Mouse (Mus musculus) MEL (cell line): ENCODE results near the gene Stt3b. TPM values are rescaled to one million over a fixed set of nuclear protein-coding genes. Genes with fewer than 3 reads are reported as not detected.

ENCODE experiments used
- DNase-seq: peaks from one replicate; pipeline ENCODE4 v3.0.0; 2011; ENCODE audit warnings: low read depth, low spot score
- H3K27ac ChIP-seq: 2 replicates; pipeline ENCODE4 v1.5.1; 2012; ENCODE audit warnings: low read depth, mild to moderate bottlenecking, control low read depth, low read length, moderate library complexity; ENCODE audit not compliant: control insufficient read depth
- H3K27me3 ChIP-seq, 2 experiments: fragments of 150-350 bp in 1 of 2; sonication (generic) in 1 of 2; 2 replicates each; pipeline ENCODE4 v1.6.1; 2012; ENCODE audit warnings: low read length in 2 of 2, mild to moderate bottlenecking in 2 of 2, improper control_type of control experiment in 1 of 2, moderate library complexity in 1 of 2; ENCODE audit not compliant: insufficient read depth in 2 of 2, control insufficient read depth in 1 of 2
- H3K36me3 ChIP-seq, 2 experiments: 2 replicates each; pipeline ENCODE4 v1.6.1; 2012 to 2014; ENCODE audit warnings: low read length in 2 of 2, improper control_type of control experiment in 1 of 2, inconsistent platforms in 1 of 2, mild to moderate bottlenecking in 1 of 2; ENCODE audit not compliant: insufficient read depth in 2 of 2, control insufficient read depth in 1 of 2
- H3K4me1 ChIP-seq, 2 experiments: fragments of 150-350 bp in 1 of 2; sonication (generic) in 1 of 2; 2 replicates each; pipeline ENCODE4 v1.6.1; 2012; ENCODE audit warnings: low read length in 2 of 2, improper control_type of control experiment in 1 of 2, mild to moderate bottlenecking in 1 of 2; ENCODE audit not compliant: insufficient read depth in 2 of 2, control insufficient read depth in 1 of 2
- H3K4me3 ChIP-seq, 2 experiments: fragments of 150-350 bp in 1 of 2; sonication (generic) in 1 of 2; 2 replicates each; pipeline ENCODE4 v1.5.1; 2012; ENCODE audit warnings: low read depth in 2 of 2, low read length in 2 of 2, mild to moderate bottlenecking in 2 of 2, moderate library complexity in 2 of 2, control low read depth in 1 of 2, improper control_type of control experiment in 1 of 2; ENCODE audit not compliant: control insufficient read depth in 1 of 2, insufficient read depth in 1 of 2
- H3K79me2 ChIP-seq: 2 replicates; pipeline ENCODE4 v1.6.1; 2012; ENCODE audit warnings: mild to moderate bottlenecking, low read length, moderate library complexity; ENCODE audit not compliant: control insufficient read depth, poor library complexity, insufficient read depth
- H3K9ac ChIP-seq: 2 replicates; pipeline ENCODE4 v1.6.1; 2012; ENCODE audit warnings: low read depth, mild to moderate bottlenecking, control low read depth, low read length, moderate library complexity; ENCODE audit not compliant: control insufficient read depth, poor library complexity, severe bottlenecking
- H3K9me3 ChIP-seq: fragments of 150-350 bp; sonication (generic); replicated peaks from 2 replicates; pipeline ENCODE4 v1.6.1; 2012; ENCODE audit warnings: mild to moderate bottlenecking, low read length, improper control_type of control experiment, moderate library complexity; ENCODE audit not compliant: insufficient read depth
- CHD2 ChIP-seq: IDR thresholded peaks from 2 replicates; pipeline ENCODE4 v1.6.1; 2011; ENCODE audit warnings: low read length, improper control_type of control experiment
- CTCF ChIP-seq, 3 experiments: IDR thresholded peaks in 2 of 3; conservative IDR thresholded peaks in 1 of 3; 2 replicates each; pipeline ENCODE4 v1.5.1; 2011 to 2012; ENCODE audit warnings: low read length in 3 of 3, low read depth in 2 of 3, mild to moderate bottlenecking in 2 of 3, improper control_type of control experiment in 1 of 3, inconsistent platforms in 1 of 3, mixed read lengths in 1 of 3, moderate library complexity in 1 of 3; ENCODE audit not compliant: control insufficient read depth in 1 of 3, insufficient read depth in 1 of 3, poor library complexity in 1 of 3, severe bottlenecking in 1 of 3
- E2F4 ChIP-seq: IDR thresholded peaks from 2 replicates; pipeline ENCODE4 v1.6.1; 2011; ENCODE audit warnings: low read depth, low read length, improper control_type of control experiment, borderline replicate concordance
- EP300 ChIP-seq, 2 experiments: IDR thresholded peaks; 2 replicates each; pipeline ENCODE4 v1.6.1; 2011; ENCODE audit warnings: improper control_type of control experiment in 2 of 2, low read length in 2 of 2, low read depth in 1 of 2, mild to moderate bottlenecking in 1 of 2
- ETS1 ChIP-seq: IDR thresholded peaks from 2 replicates; pipeline ENCODE4 v1.6.1; 2012; ENCODE audit warnings: low read depth, mild to moderate bottlenecking, inconsistent platforms, low read length, improper control_type of control experiment, moderate library complexity
- GATA1 ChIP-seq: IDR thresholded peaks from 2 replicates; pipeline ENCODE4 v1.6.1; 2011; ENCODE audit warnings: low read depth, low read length, improper control_type of control experiment
- KAT2A ChIP-seq: conservative IDR thresholded peaks from 2 replicates; pipeline ENCODE4 v1.6.1; 2012; ENCODE audit warnings: low read depth, low read length, improper control_type of control experiment, inconsistent platforms
- MAZ ChIP-seq: IDR thresholded peaks from 2 replicates; pipeline ENCODE4 v1.6.1; 2012; ENCODE audit warnings: low read depth, mild to moderate bottlenecking, inconsistent platforms, low read length, improper control_type of control experiment
- MEF2A ChIP-seq: IDR thresholded peaks from 2 replicates; pipeline ENCODE4 v1.6.1; 2014; ENCODE audit warnings: low read depth, mild to moderate bottlenecking, inconsistent platforms, low read length, improper control_type of control experiment; ENCODE audit not compliant: poor library complexity, insufficient replicate concordance, severe bottlenecking; ENCODE audit errors: extremely low read depth
- MXI1 ChIP-seq: IDR thresholded peaks from 2 replicates; pipeline ENCODE4 v1.6.1; 2011; ENCODE audit warnings: mild to moderate bottlenecking, low read depth, low read length, improper control_type of control experiment
- NRF1 ChIP-seq: IDR thresholded peaks from 2 replicates; pipeline ENCODE4 v1.6.1; 2014; ENCODE audit warnings: low read depth, mild to moderate bottlenecking, inconsistent platforms, low read length, improper control_type of control experiment, moderate library complexity; ENCODE audit not compliant: poor library complexity, insufficient read depth, severe bottlenecking
- POLR2AphosphoS2 ChIP-seq: IDR thresholded peaks from 2 replicates; pipeline ENCODE4 v1.6.1; 2011; ENCODE audit warnings: low read length, improper control_type of control experiment
- POLR2AphosphoS5 ChIP-seq: IDR thresholded peaks from 2 replicates; pipeline ENCODE4 v1.6.1; 2012; ENCODE audit warnings: low read depth, borderline replicate concordance, mild to moderate bottlenecking, inconsistent platforms, low read length, moderate library complexity, mixed read lengths
- RCOR1 ChIP-seq: IDR thresholded peaks from 2 replicates; pipeline ENCODE4 v1.6.1; 2012; ENCODE audit warnings: low read depth, mild to moderate bottlenecking, inconsistent platforms, low read length, improper control_type of control experiment
- TAL1 ChIP-seq: IDR thresholded peaks from 2 replicates; pipeline ENCODE4 v1.6.1; 2012; ENCODE audit warnings: mild to moderate bottlenecking, inconsistent platforms, low read length, moderate library complexity, mixed read lengths
- TCF12 ChIP-seq: IDR thresholded peaks from 2 replicates; pipeline ENCODE4 v1.6.1; 2014; ENCODE audit warnings: low read depth, mild to moderate bottlenecking, inconsistent platforms, low read length, improper control_type of control experiment, moderate library complexity
- USF2 ChIP-seq, 2 experiments: IDR thresholded peaks; 2 replicates each; pipeline ENCODE4 v1.6.1; 2011 to 2012; ENCODE audit warnings: improper control_type of control experiment in 2 of 2, low read length in 2 of 2, borderline replicate concordance in 1 of 2, inconsistent platforms in 1 of 2, low read depth in 1 of 2, mild to moderate bottlenecking in 1 of 2; ENCODE audit not compliant: insufficient read depth in 1 of 2
- ZC3H11A ChIP-seq: IDR thresholded peaks from 2 replicates; pipeline ENCODE4 v1.6.1; 2012; ENCODE audit warnings: low read depth, mild to moderate bottlenecking, inconsistent platforms, low read length, improper control_type of control experiment
- polyA plus RNA-seq, 2 experiments: library from polyadenylated mRNA; stranded (reverse) in 1 of 2; unstranded in 1 of 2; fragments of >175 nt in 1 of 2; fragments of >200 nt in 1 of 2; gene quantifications; 2 replicates each; pipeline versions ENCODE4 v1.2.1 to v1.2.4; 2012; ENCODE audit warnings: low replicate concordance in 2 of 2, low read depth in 1 of 2; ENCODE audit not compliant: insufficient read length in 2 of 2, insufficient read depth in 1 of 2, missing spikeins in 1 of 2
- total RNA-seq: library from RNA; depleted of rRNA; stranded (reverse); fragments of 300-350 nt; gene quantifications from 2 replicates; pipeline ENCODE4 v1.2.3, GENCODE M21; 2012

The Stt3b gene
- total and polyA plus RNA-seq, 3 experiments = 81.9 to 263 (median 97.6) TPM

DNA sequence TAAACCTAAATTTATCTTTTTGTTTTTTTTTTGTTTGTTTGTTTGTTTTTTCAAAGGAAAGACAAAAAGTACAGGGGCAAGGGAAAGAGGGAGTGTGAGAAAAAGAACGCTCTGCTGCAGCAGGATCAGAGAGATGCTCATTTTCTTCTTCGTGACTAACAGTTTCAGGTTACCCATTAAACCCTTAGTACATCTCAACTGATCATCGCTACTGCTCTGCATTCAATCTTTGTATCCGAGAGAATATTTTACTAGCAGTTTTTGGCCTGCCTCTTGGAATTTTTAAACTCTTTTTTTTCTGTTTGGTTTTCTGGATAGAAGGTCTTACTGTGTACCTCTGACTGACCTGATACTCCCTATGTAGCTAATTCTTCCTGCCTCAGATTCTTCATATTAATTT, 25.8 kb downstream of the Stt3b start:
- no peak for TF ChIP-seq CHD2
- TF ChIP-seq USF2 (IDR thresholded peaks at IDR 0.05; ENCODE audit: borderline replicate concordance in 1 of 2, insufficient read depth in 1 of 2, low read depth in 1 of 2, low read length in 2 of 2) = no peak
- TF ChIP-seq NRF1 = no peak
- TF ChIP-seq MAZ = no peak
- no peak for TF ChIP-seq POLR2AphosphoS2
- no peak for TF ChIP-seq KAT2A
- TF ChIP-seq MEF2A = no peak
- TF ChIP-seq RCOR1 = no peak
- no peak for TF ChIP-seq MXI1
- peaks cover 0 to 16% of the 10 kb centered on the region in 2 experiments; a peak in 3 of 4 replicates for H3K36me3 ChIP-seq
- H3K9me3 ChIP-seq = no peaks in the 10 kb centered on the region
- H3K4me3 ChIP-seq = no peak overlapping the region
- peaks cover 68% of the 10 kb centered on the region for H3K79me2 ChIP-seq
- no peak overlapping the region for H3K27ac ChIP-seq
- H3K4me1 ChIP-seq = no peaks in the 10 kb centered on the region
- no peak for DNase-seq
- H3K27me3 ChIP-seq = no peaks in the 10 kb centered on the region
- no peak overlapping the region for H3K9ac ChIP-seq

DNA sequence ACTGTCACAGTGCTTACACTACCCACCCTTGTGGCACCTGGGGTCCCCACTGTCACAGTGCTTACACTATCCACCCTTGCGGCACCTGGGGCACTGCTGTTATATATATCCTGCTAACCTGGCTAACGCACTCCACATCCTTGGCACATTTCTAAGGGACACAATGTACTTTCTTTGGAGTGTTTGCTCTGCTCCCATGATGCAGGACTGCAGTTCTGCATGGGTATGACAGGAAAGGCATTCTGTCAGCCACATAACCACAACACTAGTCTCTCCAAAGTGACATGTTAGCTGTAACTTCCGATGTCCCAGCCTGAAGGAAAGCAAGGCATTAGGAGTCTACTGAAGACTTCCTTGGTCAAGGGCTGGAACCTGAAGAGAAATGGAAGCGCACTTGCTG, 26.8 kb downstream of the Stt3b start:
- DNase-seq = no peak
- H3K9ac ChIP-seq = no peak overlapping the region
- peaks cover 0 to 23% of the 10 kb centered on the region in 2 experiments; a peak in 3 of 4 replicates for H3K36me3 ChIP-seq
- H3K4me3 ChIP-seq = no peak overlapping the region
- H3K9me3 ChIP-seq = no peaks in the 10 kb centered on the region
- no peak overlapping the region for H3K27ac ChIP-seq
- H3K79me2 ChIP-seq = peaks cover 60% of the 10 kb centered on the region
- TF ChIP-seq EP300 (IDR thresholded peaks at IDR 0.05; ENCODE audit: low read depth in 1 of 2, low read length in 2 of 2) = no peak
- TF ChIP-seq CTCF (IDR thresholded peaks at IDR 0.05 in 2 of 3, conservative IDR thresholded peaks at IDR 0.05 in 1 of 3; ENCODE audit: control insufficient read depth in 1 of 3, insufficient read depth in 1 of 3, low read depth in 2 of 3, low read length in 3 of 3, poor library complexity in 1 of 3, severe bottlenecking in 1 of 3) = no peak
- no peak for TF ChIP-seq GATA1
- TF ChIP-seq, all 39 proteins: peak for 0
- H3K27me3 ChIP-seq = no peaks in the 10 kb centered on the region
- H3K4me1 ChIP-seq = no peaks in the 10 kb centered on the region

DNA sequence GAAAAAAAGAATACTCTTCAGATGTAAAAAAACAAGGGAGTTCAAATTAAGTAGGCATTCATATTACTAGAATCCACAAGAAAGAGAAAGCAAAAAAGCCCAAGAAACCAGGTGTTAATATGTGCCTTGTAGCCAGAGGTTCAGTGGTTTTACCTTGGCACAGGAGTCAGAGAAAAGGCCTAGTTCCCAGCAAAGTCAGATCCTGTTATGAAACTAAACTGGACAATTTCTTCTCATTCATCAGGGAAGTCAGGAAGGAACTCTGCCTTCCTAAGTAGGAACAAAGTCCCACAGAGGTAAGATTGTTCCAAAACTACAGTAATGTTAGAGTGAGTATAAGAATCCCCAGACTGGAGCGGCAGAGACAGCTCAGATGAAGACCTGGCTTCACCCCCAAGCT, 31.6 kb downstream of the Stt3b start:
- DNase-seq = no peak
- Histone ChIP-seq H3K36me3 (peaks cover 0 to 28% of the 10 kb centered on the region in 2 experiments; a peak in 2 of 4 replicates), H3K27ac (no peak overlapping the region), H3K9ac (no peak overlapping the region), H3K27me3 (no peaks in the 10 kb centered on the region), H3K4me1 (no peaks in the 10 kb centered on the region), H3K9me3 (no peaks in the 10 kb centered on the region), H3K79me2 (peaks cover 23% of the 10 kb centered on the region), H3K4me3 (no peak overlapping the region)
- no peak for TF ChIP-seq TCF12
- no peak for TF ChIP-seq ETS1
- TF ChIP-seq CTCF (IDR thresholded peaks at IDR 0.05 in 2 of 3, conservative IDR thresholded peaks at IDR 0.05 in 1 of 3; ENCODE audit: control insufficient read depth in 1 of 3, insufficient read depth in 1 of 3, low read depth in 2 of 3, low read length in 3 of 3, poor library complexity in 1 of 3, severe bottlenecking in 1 of 3) = no peak
- TF ChIP-seq TAL1 = no peak
- TF ChIP-seq POLR2AphosphoS5 = no peak
- TF ChIP-seq E2F4 = no peak
- TF ChIP-seq ZC3H11A = no peak
